Mouse (Mus musculus): ENCODE data around the gene Gss. TPM values are rescaled to one million over a fixed set of nuclear protein-coding genes. Genes with fewer than 3 reads are reported as not detected.

Gene Gss
- polyA plus RNA-seq, 1 experiment: 55.3 TPM

DNA sequence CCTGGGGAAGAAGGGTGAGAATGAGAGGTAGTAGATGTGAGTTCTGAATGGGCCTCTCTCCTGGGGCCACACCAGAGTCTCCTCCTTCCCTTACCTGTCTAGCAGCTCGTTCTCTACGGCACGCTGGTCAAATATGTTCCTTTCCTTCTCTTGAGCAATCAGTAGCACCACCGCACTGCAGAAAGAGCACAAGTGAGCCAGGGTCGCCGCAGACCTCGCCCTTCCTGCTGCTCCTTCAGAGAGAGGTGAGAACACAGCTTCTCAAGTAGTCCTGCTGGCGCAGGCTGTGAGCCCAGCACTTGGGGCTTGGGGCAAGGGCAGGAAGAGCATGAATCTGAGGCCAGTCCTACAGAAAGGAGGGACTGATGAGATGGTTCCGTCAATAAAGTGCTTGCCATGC is 19.6 kb downstream of the Gss start:
- Histone ChIP-seq H3K27me3 (ENCODE audit: control insufficient read depth, insufficient read depth, insufficient read length) (no peaks in the 10 kb centered on the region), H3ac (ENCODE audit: control insufficient read depth, insufficient read length) (no peak overlapping the region), H3K4me3 (no peak overlapping the region), H3K36me3 (ENCODE audit: control insufficient read depth, insufficient read depth) (peaks cover 19% of the 10 kb centered on the region), H3K4me2 (ENCODE audit: low read depth) (no peak overlapping the region), H3K79me2 (ENCODE audit: control insufficient read depth, insufficient read depth) (no peaks in the 10 kb centered on the region)
- TF ChIP-seq MAX (IDR thresholded peaks at IDR 0.05; ENCODE audit: low read depth): no peak
- TF ChIP-seq USF1 (IDR thresholded peaks at IDR 0.05; ENCODE audit: low read depth): no peak
- TF ChIP-seq CEBPB (IDR thresholded peaks at IDR 0.05; ENCODE audit: insufficient read depth, poor library complexity, severe bottlenecking): no peak

DNA sequence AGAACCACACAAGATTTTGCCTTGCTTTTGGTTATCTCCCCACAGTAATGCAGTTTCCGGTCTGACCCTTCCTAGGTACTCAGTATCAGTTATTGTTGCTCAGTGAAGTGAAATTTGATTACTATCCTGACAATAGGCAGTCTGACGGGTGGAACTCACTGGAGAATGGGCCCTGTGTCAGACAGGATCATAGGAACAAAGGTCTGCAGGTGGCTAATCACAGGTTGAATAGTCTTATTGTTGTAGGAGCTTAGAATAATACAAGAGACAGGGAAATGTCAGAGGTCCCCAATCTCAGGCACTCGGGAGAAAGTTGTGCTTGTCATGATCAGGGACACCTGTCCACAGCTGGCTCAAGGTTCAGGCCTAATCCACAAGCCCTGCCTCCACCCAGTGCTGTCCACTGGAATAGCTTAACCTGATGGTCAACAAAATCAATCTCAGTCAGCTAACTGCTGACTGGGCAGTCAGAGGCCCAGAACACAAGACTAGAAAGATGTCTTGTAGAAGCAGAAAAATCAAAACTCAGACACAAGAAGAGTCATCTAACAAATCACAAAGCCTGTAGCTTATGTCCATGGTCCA is 23.3 kb downstream of the Gss start:
- Histone ChIP-seq H3K36me3 (ENCODE audit: control insufficient read depth, insufficient read depth) (peaks cover 24% of the 10 kb centered on the region), H3K27me3 (ENCODE audit: control insufficient read depth, insufficient read depth, insufficient read length) (no peaks in the 10 kb centered on the region), H3K4me2 (ENCODE audit: low read depth) (no peak overlapping the region), H3K4me3 (no peak overlapping the region), H3K79me2 (ENCODE audit: control insufficient read depth, insufficient read depth) (no peaks in the 10 kb centered on the region), H3ac (ENCODE audit: control insufficient read depth, insufficient read length) (no peak overlapping the region)
- TF ChIP-seq REST (IDR thresholded peaks at IDR 0.05; ENCODE audit: insufficient read depth, insufficient read length) (no peak), MYOD1 (IDR thresholded peaks at IDR 0.05; ENCODE audit: control insufficient read depth in 1 of 3, insufficient read length in 2 of 3, low read depth in 2 of 3) (no peak), CEBPB (IDR thresholded peaks at IDR 0.05; ENCODE audit: insufficient read depth, poor library complexity, severe bottlenecking) (no peak), TCF3 (IDR thresholded peaks at IDR 0.05; ENCODE audit: insufficient read length, low read depth) (no peak), USF1 (IDR thresholded peaks at IDR 0.05; ENCODE audit: low read depth) (no peak), MAX (IDR thresholded peaks at IDR 0.05; ENCODE audit: low read depth) (no peak), E2F4 (IDR thresholded peaks at IDR 0.05; ENCODE audit: insufficient read depth) (no peak), MYOG (IDR thresholded peaks at IDR 0.05; ENCODE audit: control insufficient read depth in 1 of 3, insufficient read depth in 1 of 3, insufficient read length in 2 of 3, low read depth in 2 of 3) (no peak), SRF (IDR thresholded peaks at IDR 0.05; ENCODE audit: control insufficient read depth, insufficient read length, low read depth) (no peak), POLR2A (IDR thresholded peaks at IDR 0.05; ENCODE audit: insufficient read length, low read depth) (no peak), POLR2AphosphoS2 (IDR thresholded peaks at IDR 0.05; ENCODE audit: insufficient read length, low read depth) (no peak), TCF12 (IDR thresholded peaks at IDR 0.05; ENCODE audit: insufficient read depth, poor library complexity, severe bottlenecking) (no peak)

DNA sequence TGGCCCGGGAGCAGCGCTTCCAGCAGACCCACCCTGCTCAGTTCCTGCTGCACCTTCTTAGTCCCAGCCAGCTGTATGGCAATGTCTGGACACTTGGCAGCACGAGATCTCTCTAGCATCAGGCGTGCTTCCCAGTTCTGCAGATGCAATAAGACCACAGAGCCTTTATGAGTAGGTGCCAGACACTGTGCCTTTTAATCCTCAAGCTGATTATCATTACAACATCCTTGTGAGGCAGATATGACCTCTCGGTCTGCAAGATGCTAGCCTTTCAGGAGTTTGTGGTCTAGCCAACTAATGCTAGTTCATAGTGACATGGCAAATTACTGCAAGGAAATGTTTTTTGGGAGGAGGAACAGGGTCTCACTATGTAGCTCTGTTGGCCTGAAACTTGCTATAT is 24.9 kb downstream of the Gss start:
- H3K79me2 ChIP-seq (ENCODE audit: control insufficient read depth, insufficient read depth): no peaks in the 10 kb centered on the region
- no peak overlapping the region for H3K4me3 ChIP-seq
- TF ChIP-seq E2F4 (IDR thresholded peaks at IDR 0.05; ENCODE audit: insufficient read depth) (no peak), TCF3 (IDR thresholded peaks at IDR 0.05; ENCODE audit: insufficient read length, low read depth) (no peak), MYOG (IDR thresholded peaks at IDR 0.05; ENCODE audit: control insufficient read depth in 1 of 3, insufficient read depth in 1 of 3, insufficient read length in 2 of 3, low read depth in 2 of 3) (no peak)
- H3ac ChIP-seq (ENCODE audit: control insufficient read depth, insufficient read length): no peak overlapping the region
- H3K27me3 ChIP-seq (ENCODE audit: control insufficient read depth, insufficient read depth, insufficient read length): no peaks in the 10 kb centered on the region
- no peak overlapping the region for H3K4me2 ChIP-seq (ENCODE audit: low read depth)
- H3K36me3 ChIP-seq (ENCODE audit: control insufficient read depth, insufficient read depth): peaks cover 32% of the 10 kb centered on the region

DNA sequence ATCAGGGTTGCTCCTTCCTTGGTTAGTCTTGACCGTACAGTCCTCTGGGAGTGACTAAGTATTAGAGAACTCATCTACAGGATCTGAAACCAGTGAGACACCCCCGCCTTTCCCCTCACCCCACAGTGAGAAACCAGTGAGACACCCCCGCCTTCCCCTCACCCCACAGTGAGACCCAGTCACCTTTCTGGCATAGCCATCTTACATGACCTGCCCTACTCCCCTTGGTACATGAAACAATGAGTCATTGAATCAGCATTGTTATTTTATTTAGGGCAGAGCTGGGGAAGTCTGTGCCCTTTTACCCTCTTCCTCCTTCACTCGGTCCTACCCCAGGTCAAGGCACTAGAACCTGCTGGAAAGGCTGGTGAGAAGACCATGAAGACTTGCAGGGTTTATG is 29.7 kb downstream of the Gss start:
- no peak overlapping the region for H3ac ChIP-seq (ENCODE audit: control insufficient read depth, insufficient read length)
- H3K4me3 ChIP-seq: no peak overlapping the region
- no peak overlapping the region for H3K4me2 ChIP-seq (ENCODE audit: low read depth)
- TF ChIP-seq USF1 (IDR thresholded peaks at IDR 0.05; ENCODE audit: low read depth) (no peak), MYOG (IDR thresholded peaks at IDR 0.05; ENCODE audit: control insufficient read depth in 1 of 3, insufficient read depth in 1 of 3, insufficient read length in 2 of 3, low read depth in 2 of 3) (no peak), CEBPB (IDR thresholded peaks at IDR 0.05; ENCODE audit: insufficient read depth, poor library complexity, severe bottlenecking) (no peak), E2F4 (IDR thresholded peaks at IDR 0.05; ENCODE audit: insufficient read depth) (no peak), MAX (IDR thresholded peaks at IDR 0.05; ENCODE audit: low read depth) (no peak), POLR2AphosphoS2 (IDR thresholded peaks at IDR 0.05; ENCODE audit: insufficient read length, low read depth) (no peak), TCF12 (IDR thresholded peaks at IDR 0.05; ENCODE audit: insufficient read depth, poor library complexity, severe bottlenecking) (no peak), TCF3 (IDR thresholded peaks at IDR 0.05; ENCODE audit: insufficient read length, low read depth) (no peak), REST (IDR thresholded peaks at IDR 0.05; ENCODE audit: insufficient read depth, insufficient read length) (no peak)
- no peaks in the 10 kb centered on the region for H3K79me2 ChIP-seq (ENCODE audit: control insufficient read depth, insufficient read depth)
- peaks cover 35% of the 10 kb centered on the region for H3K36me3 ChIP-seq (ENCODE audit: control insufficient read depth, insufficient read depth)
- H3K27me3 ChIP-seq (ENCODE audit: control insufficient read depth, insufficient read depth, insufficient read length): no peaks in the 10 kb centered on the region

DNA sequence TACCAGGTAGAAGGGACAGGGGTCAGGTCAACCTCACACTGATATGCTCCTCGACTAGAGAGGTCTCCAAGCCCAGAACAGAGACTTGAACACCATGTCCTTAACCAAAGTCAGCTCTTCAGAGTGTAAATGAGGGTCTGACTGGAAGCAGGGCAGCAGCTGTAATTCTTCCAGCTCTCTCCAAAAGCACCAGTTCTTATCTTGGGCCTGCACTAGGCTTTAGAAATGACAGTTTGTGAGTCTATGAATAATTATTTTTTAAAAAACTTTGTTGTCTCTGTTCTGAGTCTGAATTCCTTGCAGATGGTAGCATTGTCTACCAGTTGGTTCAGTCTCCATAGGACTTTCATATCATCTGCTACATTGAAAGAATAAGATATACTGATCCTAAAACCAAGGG is 30.4 kb downstream of the Gss start:
- TF ChIP-seq TCF3 (IDR thresholded peaks at IDR 0.05; ENCODE audit: insufficient read length, low read depth): no peak
- no peak for TF ChIP-seq E2F4 (IDR thresholded peaks at IDR 0.05; ENCODE audit: insufficient read depth)
- no peak for TF ChIP-seq POLR2AphosphoS2 (IDR thresholded peaks at IDR 0.05; ENCODE audit: insufficient read length, low read depth)
- TF ChIP-seq POLR2A (IDR thresholded peaks at IDR 0.05; ENCODE audit: insufficient read length, low read depth): no peak
- no peak for TF ChIP-seq MYOD1 (IDR thresholded peaks at IDR 0.05; ENCODE audit: control insufficient read depth in 1 of 3, insufficient read length in 2 of 3, low read depth in 2 of 3)
- H3K36me3 ChIP-seq (ENCODE audit: control insufficient read depth, insufficient read depth): peaks cover 35% of the 10 kb centered on the region
- no peak overlapping the region for H3ac ChIP-seq (ENCODE audit: control insufficient read depth, insufficient read length)
- no peak overlapping the region for H3K4me3 ChIP-seq
- H3K27me3 ChIP-seq (ENCODE audit: control insufficient read depth, insufficient read depth, insufficient read length): no peaks in the 10 kb centered on the region
- H3K4me2 ChIP-seq (ENCODE audit: low read depth): no peak overlapping the region
- no peaks in the 10 kb centered on the region for H3K79me2 ChIP-seq (ENCODE audit: control insufficient read depth, insufficient read depth)

Data from myocyte (in vitro differentiated cells).